Mouse (Mus musculus) liver, adult (tissue): ENCODE data around the gene Cdr2l.

Experiments used
- GATA4 ChIP-seq: IDR thresholded peaks from 2 replicates; pipeline ENCODE4 v1.6.1; 2014; ENCODE audit warnings: mild to moderate bottlenecking, low read length; ENCODE audit not compliant: insufficient replicate concordance

Cdr2l gene

GRCm38 (mm10) chr11:115359726-115360125 lies 22.0 kb upstream of the Cdr2l start:
- TF ChIP-seq GATA4 = no peak

DNA sequence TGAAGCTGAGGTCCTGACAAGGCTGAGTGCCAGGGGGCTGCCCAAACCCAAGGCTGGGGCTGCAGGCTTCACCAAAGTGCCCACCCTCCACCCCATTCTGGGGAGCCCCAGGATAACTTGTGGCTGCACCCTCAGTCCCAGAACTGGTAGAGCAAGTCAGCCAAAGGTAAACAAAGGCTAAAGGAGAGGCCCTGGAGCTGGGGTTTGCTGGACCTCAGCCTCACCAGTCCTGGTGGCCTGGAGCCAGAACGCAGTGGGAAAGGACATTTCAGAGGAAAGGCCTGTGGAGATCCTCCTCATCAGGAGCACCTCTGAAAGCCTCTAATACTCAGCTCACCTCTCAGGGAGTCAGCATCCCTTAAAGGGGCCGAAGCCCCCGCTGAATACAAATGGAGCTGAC lies 17.6 kb upstream of the Cdr2l start:
- no peak for TF ChIP-seq GATA4

GRCm38 (mm10) chr11:115366039-115366705 lies 15.5 kb upstream of the Cdr2l start:
- TF ChIP-seq GATA4 = no peak

GRCm38 (mm10) chr11:115366706-115367394 lies 14.9 kb upstream of the Cdr2l start:
- no peak for TF ChIP-seq GATA4

DNA sequence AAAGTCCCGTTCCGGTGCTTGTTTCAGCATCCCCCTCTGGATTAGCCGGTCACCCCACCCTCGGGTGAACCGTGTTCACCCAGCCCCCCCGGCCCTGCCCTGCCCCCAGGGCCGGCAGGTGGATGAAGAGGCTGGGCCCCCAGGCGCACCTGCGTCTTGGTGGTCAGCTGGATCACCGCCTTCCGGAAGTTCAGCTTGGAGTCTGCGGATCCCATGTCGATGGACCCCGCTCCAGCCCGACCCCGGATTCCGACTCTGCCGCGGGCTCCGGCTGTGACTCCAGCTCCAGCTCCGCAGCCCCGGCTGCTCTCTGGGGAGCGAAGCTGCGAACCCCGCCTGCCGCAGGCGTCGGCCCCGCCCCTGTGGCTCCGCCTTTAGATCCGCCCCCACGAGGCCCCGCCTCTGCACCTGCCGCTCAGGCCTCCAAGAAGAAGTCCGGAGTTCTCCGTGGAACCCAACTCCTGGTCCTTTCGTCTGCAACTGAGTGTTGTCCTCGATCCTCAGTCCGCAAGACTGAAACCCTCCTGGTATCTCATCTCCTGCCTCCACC lies 14.2 kb upstream of the Cdr2l start, which contains the start of gene Hid1:
TSS of gene Hid1 (minus strand) at position 362 of the 550 bp plus-strand sequence.
- TF ChIP-seq GATA4 = no peak

DNA sequence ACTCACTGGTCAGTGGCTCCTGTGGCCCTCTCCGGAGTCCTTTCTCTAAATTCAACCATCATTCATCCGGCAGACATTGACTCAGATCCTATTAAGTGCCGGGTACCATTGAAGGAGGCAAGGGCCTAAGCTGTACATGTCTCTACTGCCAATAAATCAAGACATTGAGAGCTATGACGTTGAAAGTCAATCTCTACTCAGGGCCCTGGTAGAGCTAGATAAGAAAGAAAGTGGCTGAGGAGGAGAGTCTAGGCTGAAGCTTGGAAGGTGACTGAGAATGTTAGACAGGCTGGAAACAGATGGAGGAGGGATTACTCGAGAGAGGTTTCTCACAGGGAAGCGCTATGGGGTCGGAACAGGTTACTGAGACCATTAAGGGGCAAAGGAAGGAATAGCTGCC lies 11.3 kb upstream of the Cdr2l start:
- no peak for TF ChIP-seq GATA4

- no peak for TF ChIP-seq GATA4
These were observed 10.4 kb upstream of the Cdr2l start for GRCm38 (mm10) chr11:115371354-115371753.

DNA sequence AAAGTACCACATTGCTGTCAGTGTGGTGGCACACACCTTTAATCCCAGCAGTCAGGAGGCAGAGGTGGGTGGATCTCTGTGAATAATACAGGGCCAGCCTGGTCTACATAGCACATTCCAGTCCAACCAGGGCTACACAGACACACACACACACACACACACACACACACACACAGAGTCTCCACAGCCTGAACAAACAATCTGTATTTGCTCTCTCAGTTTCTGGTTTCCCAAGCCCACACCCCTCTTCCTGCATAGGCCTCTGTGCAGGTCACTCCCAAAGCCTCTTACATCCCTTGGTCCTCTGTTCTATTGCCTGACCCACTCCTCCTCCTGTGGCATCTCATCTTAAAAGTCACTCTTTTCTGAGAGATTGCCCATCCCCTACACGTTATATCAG lies 9.7 kb upstream of the Cdr2l start:
- no peak for TF ChIP-seq GATA4

GRCm38 (mm10) chr11:115372737-115373136 lies 9.0 kb upstream of the Cdr2l start:
- TF ChIP-seq GATA4 = no peak

DNA sequence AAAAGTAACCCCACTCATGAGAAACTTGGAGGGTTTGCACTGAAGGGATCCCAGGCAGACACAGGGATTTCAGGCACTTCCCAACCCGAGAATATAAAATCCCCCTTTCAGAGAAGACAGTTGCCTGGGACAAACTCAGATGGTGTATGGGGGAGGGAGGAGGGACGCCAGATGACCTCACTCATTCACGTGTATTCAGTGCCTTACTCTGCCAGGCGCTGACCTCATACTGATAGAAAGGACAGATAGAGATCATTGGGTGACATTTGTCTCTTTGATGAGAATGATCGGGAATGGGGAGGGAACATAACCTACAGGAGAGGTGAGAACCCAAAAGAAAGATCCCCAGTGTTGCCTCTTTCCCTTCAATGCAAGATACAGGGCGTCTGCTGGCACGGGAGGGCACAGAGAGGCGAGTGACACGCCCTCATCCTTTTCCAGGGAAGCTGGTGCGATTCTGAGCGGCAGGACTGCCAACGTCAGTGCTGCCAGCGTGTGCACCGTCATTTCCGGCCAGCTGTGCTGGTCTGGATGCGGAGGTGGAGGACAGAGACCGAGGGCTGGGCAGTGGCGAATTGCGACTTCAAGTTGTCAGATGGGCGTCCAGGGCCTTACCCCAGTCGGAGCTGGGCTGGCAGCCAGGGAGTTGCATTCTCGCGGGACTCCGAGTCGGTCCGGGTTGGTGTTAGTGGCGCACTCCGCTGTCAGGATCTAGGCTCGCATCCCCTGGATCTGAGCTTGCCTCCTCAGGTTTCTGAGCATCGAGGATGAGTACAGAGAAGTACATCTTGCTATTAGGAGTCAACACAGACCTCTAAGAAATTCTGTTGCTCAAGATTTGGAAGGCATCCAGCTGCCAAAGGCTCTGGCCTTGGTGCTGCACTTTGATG lies 7.7 kb upstream of the Cdr2l start:
- no peak for TF ChIP-seq GATA4

GRCm38 (mm10) chr11:115374695-115375425 lies 6.9 kb upstream of the Cdr2l start:
- TF ChIP-seq GATA4 = no peak

DNA sequence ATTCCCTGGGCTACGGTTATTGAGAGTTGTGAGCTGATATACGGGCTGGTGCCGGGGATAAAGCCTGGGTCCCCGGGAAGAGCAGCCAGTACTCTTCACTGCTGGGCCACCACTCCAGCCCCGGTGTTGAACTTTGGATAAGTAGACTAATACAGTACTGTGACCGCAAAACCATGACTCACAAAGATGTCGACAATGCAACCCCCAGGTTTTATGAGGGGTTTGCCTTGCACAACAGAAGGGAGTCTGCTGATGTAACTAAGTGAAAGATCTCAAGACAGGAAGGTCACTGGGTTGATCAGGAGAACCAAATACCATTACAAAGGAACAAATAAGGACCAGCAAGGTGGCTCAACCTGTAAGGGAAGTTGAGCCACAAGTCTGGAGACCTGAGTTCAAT lies 5.0 kb upstream of the Cdr2l start:
- no peak for TF ChIP-seq GATA4

- TF ChIP-seq GATA4 = no peak
These were observed 4.5 kb upstream of the Cdr2l start for GRCm38 (mm10) chr11:115377254-115377653.

DNA sequence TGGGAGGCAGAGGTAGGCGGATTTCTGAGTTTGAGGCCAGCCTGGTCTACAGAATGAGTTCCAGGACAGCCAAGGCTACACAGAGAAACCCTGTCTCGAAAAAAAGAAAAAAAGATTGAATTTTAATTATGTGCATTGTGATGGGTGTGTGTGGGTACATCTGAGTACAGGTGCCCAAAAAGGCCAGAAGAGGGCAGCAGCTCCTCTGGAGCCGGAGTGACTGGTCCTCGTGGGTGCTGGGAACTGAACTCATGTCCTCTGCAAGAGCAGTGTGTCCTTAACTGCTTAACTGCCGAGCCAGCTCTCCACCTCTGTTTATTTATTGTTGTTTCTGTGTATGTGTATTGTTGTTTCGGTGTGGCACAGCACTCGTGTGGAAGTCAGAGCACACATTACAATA lies 3.9 kb upstream of the Cdr2l start:
- no peak for TF ChIP-seq GATA4

- TF ChIP-seq GATA4 = no peak
These were observed 440 bp upstream of the Cdr2l start for GRCm38 (mm10) chr11:115381276-115381675.
